Mouse (Mus musculus): ENCODE measurements around the gene Cyp2c65. TPM values are rescaled to one million over a fixed set of nuclear protein-coding genes. Genes with fewer than 3 reads are reported as not detected.
"Not testable (repeated sequence)": the region's sequence is repeated elsewhere in the genome, so short reads cannot be mapped to it uniquely, and the experiment has no call there.

The Cyp2c65 gene
- total RNA-seq (2014; fragmentation: Nextera tagmentation): not detected in 2 replicates
- total RNA-seq (2017): not detected in 2 replicates

GRCm38 (mm10) chr19:39060719-39061118, at the start of gene Cyp2c65:
Gene Cyp2c65 (plus strand): TSS chr19:39061015.
- ATAC-seq (replicated peaks; ENCODE audit: low FRiP score, low TSS enrichment, poor library complexity, severe bottlenecking): no peak

- ATAC-seq (replicated peaks; ENCODE audit: low FRiP score, low TSS enrichment, poor library complexity, severe bottlenecking): no peak
Observed at GRCm38 (mm10) chr19:39057928-39058327, 2.9 kb upstream of the Cyp2c65 start.

GRCm38 (mm10) chr19:39098779-39099178, 38.0 kb downstream of the Cyp2c65 start:
- ATAC-seq (replicated peaks; ENCODE audit: low FRiP score, low TSS enrichment, poor library complexity, severe bottlenecking): not testable (repeated sequence)

GRCm38 (mm10) chr19:39113644-39114043, 52.8 kb downstream of the Cyp2c65 start, which contains the start of gene Cyp2c66:
Gene Cyp2c66 (plus strand): TSS chr19:39113898.
- no peak for ATAC-seq (replicated peaks; ENCODE audit: low FRiP score, low TSS enrichment, poor library complexity, severe bottlenecking)

Other genes starting within 250 kb of the Cyp2c65 start
- 24.3 and 34.6 TPM in 2 replicates for gene Noc3l, start 241.8 kb upstream of the Cyp2c65 start, total RNA-seq (2014; fragmentation: Nextera tagmentation)
- gene Noc3l, start 241.8 kb upstream of the Cyp2c65 start, total RNA-seq (2017): 60.5 and 71.2 TPM in 2 replicates
- gene Tbc1d12, start 224.4 kb upstream of the Cyp2c65 start, total RNA-seq (2014; fragmentation: Nextera tagmentation): 1.9 and 4.3 TPM in 2 replicates
- 4.2 and 4.5 TPM in 2 replicates for gene Tbc1d12, start 224.4 kb upstream of the Cyp2c65 start, total RNA-seq (2017)
- gene Hells, start 130.1 kb upstream of the Cyp2c65 start, total RNA-seq (2014; fragmentation: Nextera tagmentation): 61.1 and 73.1 TPM in 2 replicates
- gene Hells, start 130.1 kb upstream of the Cyp2c65 start, total RNA-seq (2017): 77.3 and 82.1 TPM in 2 replicates
- not detected in 2 replicates for gene Cyp2c55, start 54.0 kb upstream of the Cyp2c65 start, total RNA-seq (2014; fragmentation: Nextera tagmentation)
- gene Cyp2c55, start 54.0 kb upstream of the Cyp2c65 start, total RNA-seq (2017): not detected in 2 replicates
- not detected in 2 replicates for gene Cyp2c66, start 52.9 kb downstream of the Cyp2c65 start, total RNA-seq (2014; fragmentation: Nextera tagmentation)
- gene Cyp2c66, start 52.9 kb downstream of the Cyp2c65 start, total RNA-seq (2017): not detected in 2 replicates
- gene Cyp2c29, start 208.4 kb downstream of the Cyp2c65 start, total RNA-seq (2014; fragmentation: Nextera tagmentation): not detected in 2 replicates
- not detected in 2 replicates for gene Cyp2c29, start 208.4 kb downstream of the Cyp2c65 start, total RNA-seq (2017)